Mouse (Mus musculus) lung, embryonic 15.5 days (tissue): ENCODE measurements at regions not wholly inside any gene's neighbourhood (a gene's known extent, or its start where the extent isn't known, plus 50 kb on each side); places are given as distances from the start of the nearest gene placed in this dataset.

Experiments
- ATAC-seq: fragments of 200-750 bp; cut with Nextera tagmentation; 2 replicates; pipeline ENCODE4 v1.8.0; 2017; ENCODE audit warnings: moderate number of reproducible peaks, borderline replicate concordance; ENCODE audit not compliant: low FRiP score, low TSS enrichment; ENCODE audit errors: extremely low read depth
- H3K27ac ChIP-seq: fragments of 300-500 bp; sonication (generic); 2 replicates; pipeline ENCODE4 v1.5.1; 2015; ENCODE audit warnings: moderate library complexity, mild to moderate bottlenecking, inconsistent platforms
- H3K27me3 ChIP-seq: fragments of 300-500 bp; sonication (generic); 2 replicates; pipeline ENCODE4 v1.6.1; 2015; ENCODE audit warnings: inconsistent platforms
- H3K36me3 ChIP-seq: fragments of 300-500 bp; sonication (generic); 2 replicates; pipeline ENCODE4 v1.6.1; 2015; ENCODE audit warnings: inconsistent platforms
- H3K4me1 ChIP-seq: fragments of 300-500 bp; sonication (generic); 2 replicates; pipeline ENCODE4 v1.6.1; 2015; ENCODE audit warnings: inconsistent platforms
- H3K4me2 ChIP-seq: fragments of 300-500 bp; sonication (generic); 2 replicates; pipeline ENCODE4 v1.6.1; 2015; ENCODE audit warnings: inconsistent platforms, mild to moderate bottlenecking, moderate library complexity
- H3K4me3 ChIP-seq: fragments of 300-500 bp; sonication (generic); 2 replicates; pipeline ENCODE4 v1.5.1; 2015; ENCODE audit warnings: mild to moderate bottlenecking, inconsistent platforms
- H3K9ac ChIP-seq: fragments of 300-500 bp; sonication (generic); 2 replicates; pipeline ENCODE4 v1.6.1; 2015; ENCODE audit warnings: inconsistent platforms
- H3K9me3 ChIP-seq: fragments of 300-500 bp; sonication (generic); 2 replicates; pipeline ENCODE4 v1.6.1; 2016; ENCODE audit warnings: inconsistent platforms
- WGBS: fragments of 180-500 bp; shearing (Covaris S2); methylation state at CpG from one replicate; pipeline ENCODE4 v1.1.7; 2015; 5-methylcytosine and 5-hydroxymethylcytosine counted together

- Histone ChIP-seq H3K27ac (no peak overlapping the region), H3K36me3 (no peaks in the 10 kb centered on the region), H3K9ac (no peak overlapping the region), H3K4me1 (no peaks in the 10 kb centered on the region), H3K9me3 (no peaks in the 10 kb centered on the region), H3K4me3 (no peak overlapping the region), H3K27me3 (no peaks in the 10 kb centered on the region; the same call in 1 of the 2 replicates), H3K4me2 (no peak overlapping the region)
- 23% methylated on average over 14 of the region's 14 CpGs for WGBS
- no peak for ATAC-seq
Measured at GRCm38 (mm10) chr3:52527010-52527754, 259.0 kb downstream of the Foxo1 start.

- no peak for ATAC-seq
- Histone ChIP-seq H3K4me3 (no peak overlapping the region), H3K4me1 (0 out of 2 replicates have a peak, but pooled peaks cover 5% of the 10 kb centered on the region), H3K27ac (no peak overlapping the region), H3K27me3 (no peaks in the 10 kb centered on the region), H3K9ac (no peak overlapping the region), H3K9me3 (no peaks in the 10 kb centered on the region), H3K4me2 (no peak overlapping the region), H3K36me3 (no peaks in the 10 kb centered on the region)
- 77% methylated on average over 12 of the region's 12 CpGs for WGBS
Measured at GRCm38 (mm10) chr3:52522886-52523285, 254.8 kb downstream of the Foxo1 start.

GRCm38 (mm10) chr3:52520609-52520947 lies 252.4 kb downstream of the Foxo1 start:
- Histone ChIP-seq H3K27me3 (no peaks in the 10 kb centered on the region), H3K9ac (no peak overlapping the region), H3K36me3 (no peaks in the 10 kb centered on the region), H3K4me3 (no peak overlapping the region), H3K27ac (no peak overlapping the region), H3K4me2 (no peak overlapping the region), H3K9me3 (no peaks in the 10 kb centered on the region), H3K4me1 (0 out of 2 replicates have a peak, but pooled peaks cover 5% of the 10 kb centered on the region)
- no peak for ATAC-seq
- WGBS = 42% methylated on average over 4 of the region's 4 CpGs

GRCm38 (mm10) chr3:52519910-52520608 lies 251.9 kb downstream of the Foxo1 start:
- Histone ChIP-seq H3K27me3 (no peaks in the 10 kb centered on the region), H3K27ac (no peak overlapping the region), H3K9me3 (no peaks in the 10 kb centered on the region), H3K4me2 (no peak overlapping the region), H3K9ac (no peak overlapping the region), H3K4me1 (0 out of 2 replicates have a peak, but pooled peaks cover 5% of the 10 kb centered on the region), H3K36me3 (no peaks in the 10 kb centered on the region), H3K4me3 (no peak overlapping the region)
- ATAC-seq = no peak
- WGBS = 54% methylated on average over 22 of the region's 22 CpGs

GRCm38 (mm10) chr3:52517808-52518207 lies 249.7 kb downstream of the Foxo1 start:
- 87% methylated on average over 3 of the region's 3 CpGs for WGBS
- Histone ChIP-seq H3K36me3 (no peaks in the 10 kb centered on the region), H3K27me3 (no peaks in the 10 kb centered on the region), H3K4me2 (no peak overlapping the region), H3K27ac (no peak overlapping the region), H3K4me1 (0 out of 2 replicates have a peak, but pooled peaks cover 5% of the 10 kb centered on the region), H3K9me3 (no peaks in the 10 kb centered on the region), H3K9ac (no peak overlapping the region), H3K4me3 (no peak overlapping the region)
- ATAC-seq = no peak

GRCm38 (mm10) chr3:52516691-52517090 lies 248.6 kb downstream of the Foxo1 start:
- Histone ChIP-seq H3K4me3 (no peak overlapping the region), H3K4me1 (0 out of 2 replicates have a peak, but pooled peaks cover 5% of the 10 kb centered on the region), H3K36me3 (no peaks in the 10 kb centered on the region), H3K9me3 (no peaks in the 10 kb centered on the region), H3K4me2 (no peak overlapping the region), H3K9ac (no peak overlapping the region), H3K27me3 (no peaks in the 10 kb centered on the region), H3K27ac (no peak overlapping the region)
- 92% methylated on average over 5 of the region's 5 CpGs for WGBS
- ATAC-seq = no peak

- H3K36me3 ChIP-seq = no peaks in the 10 kb centered on the region
- 84% methylated on average over 8 of the region's 8 CpGs for WGBS
Measured at GRCm38 (mm10) chr3:52512761-52513160, 244.6 kb downstream of the Foxo1 start.

GRCm38 (mm10) chr3:52511549-52511948 lies 243.4 kb downstream of the Foxo1 start:
- H3K4me3 ChIP-seq = no peak overlapping the region
- H3K4me1 ChIP-seq = no peaks in the 10 kb centered on the region
- no peaks in the 10 kb centered on the region for H3K27me3 ChIP-seq

More at GRCm38 (mm10) chr3:52512761-52513160, 244.6 kb downstream of the Foxo1 start:
- H3K4me3 ChIP-seq = no peak overlapping the region
- no peak overlapping the region for H3K9ac ChIP-seq
- no peaks in the 10 kb centered on the region for H3K9me3 ChIP-seq
- H3K4me2 ChIP-seq = no peak overlapping the region
- no peaks in the 10 kb centered on the region for H3K4me1 ChIP-seq
- H3K27me3 ChIP-seq = no peaks in the 10 kb centered on the region
- no peak for ATAC-seq
- no peak overlapping the region for H3K27ac ChIP-seq

GRCm38 (mm10) chr3:52510831-52511230 lies 242.7 kb downstream of the Foxo1 start:
- Histone ChIP-seq H3K27me3 (no peaks in the 10 kb centered on the region), H3K4me2 (no peak overlapping the region), H3K36me3 (no peaks in the 10 kb centered on the region), H3K4me1 (no peaks in the 10 kb centered on the region), H3K27ac (no peak overlapping the region), H3K9me3 (no peaks in the 10 kb centered on the region), H3K4me3 (no peak overlapping the region), H3K9ac (no peak overlapping the region)
- no peak for ATAC-seq
- WGBS = 65% methylated on average over 6 of the region's 6 CpGs

More at GRCm38 (mm10) chr3:52511549-52511948, 243.4 kb downstream of the Foxo1 start:
- Histone ChIP-seq H3K4me2 (no peak overlapping the region), H3K9ac (no peak overlapping the region), H3K9me3 (no peaks in the 10 kb centered on the region), H3K36me3 (no peaks in the 10 kb centered on the region), H3K27ac (no peak overlapping the region)
- no peak for ATAC-seq
- WGBS = 63% methylated on average over 9 of the region's 9 CpGs

- no peak for ATAC-seq
- Histone ChIP-seq H3K27me3 (no peaks in the 10 kb centered on the region), H3K27ac (no peak overlapping the region), H3K9ac (no peak overlapping the region), H3K36me3 (no peaks in the 10 kb centered on the region), H3K9me3 (no peaks in the 10 kb centered on the region), H3K4me1 (no peaks in the 10 kb centered on the region), H3K4me3 (peak overlapping the region; percentile 23; the same call in 1 of the 2 replicates), H3K4me2 (peak overlapping the region; percentile 45)
- WGBS = 53% methylated on average over 12 of the region's 12 CpGs
Measured at GRCm38 (mm10) chr3:52510088-52510765, 242.1 kb downstream of the Foxo1 start.

GRCm38 (mm10) chr3:52503925-52504324 lies 235.8 kb downstream of the Foxo1 start:
- Histone ChIP-seq H3K27ac (no peak overlapping the region), H3K9ac (no peak overlapping the region), H3K4me3 (no peak overlapping the region), H3K36me3 (no peaks in the 10 kb centered on the region), H3K27me3 (no peaks in the 10 kb centered on the region), H3K4me2 (no peak overlapping the region), H3K4me1 (no peaks in the 10 kb centered on the region), H3K9me3 (no peaks in the 10 kb centered on the region)
- WGBS = 60% methylated on average over 9 of the region's 9 CpGs
- ATAC-seq = no peak

GRCm38 (mm10) chr3:52502223-52502622 lies 234.1 kb downstream of the Foxo1 start:
- H3K27me3 ChIP-seq = no peaks in the 10 kb centered on the region
- H3K27ac ChIP-seq = no peak overlapping the region
- no peak overlapping the region for H3K4me2 ChIP-seq
- H3K4me1 ChIP-seq = no peaks in the 10 kb centered on the region; the same call in 1 of the 2 replicates
- WGBS = 25% methylated on average over 7 of the region's 7 CpGs
- no peak overlapping the region for H3K9ac ChIP-seq
- no peak overlapping the region for H3K4me3 ChIP-seq
- no peaks in the 10 kb centered on the region for H3K36me3 ChIP-seq
- no peaks in the 10 kb centered on the region for H3K9me3 ChIP-seq
- no peak for ATAC-seq
